Mouse (Mus musculus) c-Kit-positive CD71-positive TER-119-negative erythroid progenitor cells, embryonic 14.5 days (primary cell): Measurements from ENCODE around the gene Tdp1.

Experiments
- DNase-seq: peaks from one replicate; pipeline ENCODE4 v3.0.0-alpha.2; 2013; ENCODE audit warnings: low read depth

Gene Tdp1

DNA sequence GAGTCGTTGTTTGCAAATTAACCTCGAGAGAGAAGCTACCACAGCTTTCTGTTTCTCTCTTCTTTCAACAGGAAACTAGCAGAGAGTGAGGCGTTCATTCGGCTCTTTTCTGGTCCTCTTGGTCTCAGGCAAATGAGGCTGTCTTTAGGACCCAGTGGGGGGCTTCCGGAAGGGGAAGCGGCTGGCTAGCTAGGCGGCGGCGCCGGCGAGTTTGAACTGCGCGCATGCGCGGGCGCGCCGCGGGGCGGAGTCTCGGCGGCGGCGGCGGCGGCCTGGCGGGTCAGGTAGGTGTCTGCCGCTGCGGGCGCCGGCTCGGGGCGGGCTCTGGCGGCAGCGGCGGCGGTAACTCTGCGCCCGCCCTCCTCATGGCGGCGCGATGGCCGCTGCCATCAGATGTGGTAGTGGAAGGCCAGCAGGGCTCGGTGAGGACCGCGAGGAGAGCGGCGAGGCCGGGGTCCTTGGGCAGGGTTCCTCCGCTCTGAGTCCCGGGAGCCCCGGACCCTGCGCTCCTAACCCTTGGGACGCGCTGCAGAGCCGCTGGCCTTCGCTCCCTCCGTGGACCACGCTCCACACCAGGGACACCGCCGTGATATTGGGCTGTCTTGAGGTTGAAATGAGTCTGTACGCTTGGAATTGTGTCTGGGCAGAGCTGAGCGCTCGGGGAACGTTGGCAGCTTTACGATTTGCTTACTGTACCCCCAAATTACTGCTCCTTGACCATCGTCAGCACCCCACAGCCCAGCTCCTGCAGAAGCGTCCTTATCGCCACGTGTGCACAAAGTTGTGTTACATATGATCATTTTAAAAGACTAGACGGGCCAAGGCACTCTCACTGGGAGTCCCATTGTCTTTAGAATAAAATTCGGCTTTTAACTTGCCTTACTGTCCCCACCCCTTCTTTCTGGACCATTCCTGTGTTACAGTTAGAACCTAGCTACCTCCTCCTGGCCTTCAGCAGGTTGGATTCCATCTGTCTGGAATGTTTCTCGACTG is at the start of gene Tdp1, which contains the start of gene Efcab11:
Gene Tdp1 (plus strand): TSS at position 249 of the 993 bp plus-strand sequence.
Gene Efcab11 (minus strand): TSS at position 171 of the 993 bp plus-strand sequence.
- DNase-seq = peak; percentile 72

DNA sequence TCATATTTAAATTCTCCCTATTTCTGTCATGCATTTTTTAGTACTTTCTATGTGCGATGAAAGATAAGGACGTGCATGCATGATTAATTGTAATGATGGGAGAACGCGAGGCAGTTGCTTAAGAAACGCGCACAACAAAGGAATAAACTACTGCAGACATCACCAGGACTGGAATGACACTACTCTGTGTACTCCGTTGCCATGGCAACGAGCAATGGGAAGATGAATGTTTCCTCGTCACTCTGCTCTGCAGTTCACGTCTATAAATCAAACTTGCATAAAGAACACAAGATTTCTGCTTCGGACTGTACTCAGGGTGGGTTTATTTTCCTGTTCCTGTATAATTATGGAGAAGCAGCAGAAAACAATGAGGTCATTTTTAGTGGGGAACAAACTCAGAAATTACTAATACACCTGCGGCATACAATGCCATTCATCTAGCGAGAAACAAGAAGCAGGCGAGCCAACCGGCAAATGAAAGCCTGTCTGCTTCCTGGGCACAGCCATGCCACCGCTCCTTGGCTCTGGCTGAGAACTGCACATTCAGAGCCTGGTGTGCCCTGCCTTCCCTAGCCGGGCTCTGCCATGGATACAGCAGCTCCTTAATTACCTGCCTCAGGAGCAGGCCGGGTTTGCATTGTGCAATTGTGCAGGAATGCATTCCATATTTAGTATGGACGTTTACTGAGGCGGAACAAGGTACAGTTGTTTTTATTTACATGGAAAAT is 47.7 kb upstream of the Tdp1 start:
- DNase-seq = no peak

DNA sequence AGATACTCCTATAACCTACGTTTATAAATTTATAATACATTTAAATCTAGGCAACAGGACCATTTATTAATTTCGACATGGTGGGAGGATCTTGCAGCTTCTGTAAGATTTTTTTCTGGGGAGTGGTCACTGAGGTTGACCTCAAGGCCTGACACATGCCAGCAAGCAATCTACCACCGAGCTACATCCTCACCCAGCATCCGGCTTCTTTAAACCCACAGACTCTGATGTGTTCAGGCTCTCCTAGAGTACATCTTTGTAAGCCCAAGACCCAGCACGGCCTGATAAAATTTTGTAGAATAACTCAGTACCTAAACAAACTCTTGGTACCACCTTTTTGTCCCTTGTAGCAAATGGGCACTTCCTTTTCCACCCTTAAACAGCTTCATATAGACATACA is 46.8 kb upstream of the Tdp1 start:
- DNase-seq = no peak

DNA sequence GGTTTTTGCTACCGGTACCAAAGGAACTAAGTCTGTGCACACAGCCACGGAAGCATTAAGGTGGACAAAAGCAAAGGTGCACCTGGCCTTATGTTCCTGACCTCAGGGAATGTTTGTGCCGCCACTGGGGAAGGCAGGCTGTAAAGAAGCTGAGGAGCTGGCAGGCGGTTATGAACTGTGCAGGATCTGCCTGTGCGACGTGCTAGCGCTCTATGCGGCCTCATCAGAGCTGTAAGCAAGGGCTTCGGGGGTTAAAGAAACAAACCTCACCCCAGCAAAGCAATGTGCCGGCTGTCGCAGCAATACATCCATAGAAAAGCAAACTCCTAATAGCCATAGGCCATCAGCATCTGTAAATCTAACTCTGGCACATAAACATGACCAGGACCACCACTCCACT is 46.2 kb upstream of the Tdp1 start:
- no peak for DNase-seq

DNA sequence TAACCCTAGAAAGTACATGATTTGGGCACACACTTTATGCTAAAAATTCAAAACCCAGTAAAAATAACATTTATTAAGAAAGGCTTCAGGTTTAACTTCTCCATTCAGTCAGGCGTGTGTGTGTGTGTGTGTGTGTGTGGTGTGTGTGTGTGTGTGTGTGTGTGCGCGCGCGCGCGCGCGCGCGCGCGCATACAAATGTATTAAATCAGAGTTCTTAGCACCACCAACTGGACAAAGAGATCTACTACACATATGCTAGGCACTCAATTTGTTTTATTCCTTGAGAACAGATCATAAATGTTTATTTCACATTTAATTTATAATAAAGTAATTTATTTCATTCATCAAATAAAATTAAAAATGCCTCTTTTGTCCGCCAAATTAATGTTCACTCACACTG is 45.6 kb upstream of the Tdp1 start:
- DNase-seq = no peak

DNA sequence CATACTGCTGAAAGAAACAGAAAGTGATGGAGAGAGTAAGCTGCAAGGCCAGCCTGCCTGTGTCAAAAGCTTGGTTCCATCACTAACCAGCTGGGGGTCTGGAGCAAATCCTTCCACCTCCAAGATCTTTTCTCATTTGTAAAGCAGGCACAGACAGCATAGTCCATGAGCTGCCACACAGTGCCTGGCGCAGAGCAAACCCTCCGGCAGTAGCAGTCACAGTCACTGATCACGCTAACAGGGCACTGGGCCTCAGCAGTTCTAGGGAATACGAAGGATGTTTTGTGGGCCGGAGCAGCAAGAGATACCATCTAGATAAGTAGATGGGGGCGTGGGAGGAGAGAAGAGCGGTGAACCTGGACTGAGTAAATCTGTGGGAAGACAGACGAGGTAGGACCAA is 39.4 kb upstream of the Tdp1 start:
- no peak for DNase-seq

DNA sequence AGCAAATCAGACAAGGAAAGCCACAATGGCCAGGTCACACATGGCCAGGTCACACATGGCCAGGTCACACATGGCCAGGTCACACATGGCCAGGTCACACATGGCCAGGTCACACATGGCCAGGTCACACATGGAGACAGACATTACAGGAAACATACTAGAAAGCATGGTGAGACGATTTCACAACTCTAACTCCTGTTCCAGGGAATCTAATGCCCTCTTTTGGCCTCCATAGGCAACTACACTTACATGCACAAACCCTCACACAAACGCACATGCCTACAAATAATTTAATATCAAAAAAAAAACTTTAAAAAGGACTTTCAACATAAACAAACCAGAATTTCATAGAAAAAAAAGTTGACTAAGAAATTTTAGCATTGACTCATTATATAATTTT is 34.3 kb upstream of the Tdp1 start:
- no peak for DNase-seq

DNA sequence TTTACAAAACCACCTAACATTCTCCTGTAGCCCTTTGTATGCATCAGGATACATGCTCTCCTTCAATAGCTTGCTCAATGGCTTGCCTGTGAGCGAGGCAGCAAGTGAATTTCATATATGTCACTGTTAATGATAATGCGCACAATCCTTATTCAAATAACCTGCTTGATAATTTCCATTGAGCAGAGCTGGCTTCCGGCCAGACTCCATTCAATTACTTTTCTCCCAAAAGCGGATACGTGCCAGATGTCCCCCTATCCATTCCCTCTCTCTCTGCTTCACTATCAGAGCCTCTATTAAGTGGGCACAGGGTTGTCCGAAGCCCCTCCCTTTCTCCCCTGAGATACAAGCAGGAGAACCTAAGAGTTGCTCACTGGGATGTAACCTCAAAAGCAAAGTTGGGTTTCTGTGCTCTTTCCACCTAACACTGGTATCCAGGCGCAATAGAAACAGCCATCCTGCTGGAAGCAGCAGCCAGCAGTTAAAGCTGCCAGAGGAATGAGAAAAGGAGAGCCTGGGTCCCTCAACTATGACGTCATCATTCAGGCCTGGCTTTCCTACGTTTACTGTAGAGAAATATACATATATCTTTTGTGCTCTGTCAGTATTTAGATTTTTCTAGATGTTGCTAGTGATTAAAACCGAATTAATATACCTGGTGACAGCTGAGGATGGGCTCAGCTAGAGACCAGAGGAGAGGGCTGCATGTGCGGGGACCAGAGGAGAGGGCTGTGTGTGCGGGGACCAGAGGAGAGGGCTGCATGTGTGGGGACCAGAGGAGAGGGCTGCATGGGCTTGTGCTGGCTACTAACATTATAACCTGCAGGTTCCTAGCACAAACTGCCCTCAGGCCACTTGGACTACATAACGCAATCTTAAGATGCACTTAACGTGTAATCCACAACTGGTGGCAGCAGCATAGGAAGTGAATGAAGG is 30.7 kb upstream of the Tdp1 start:
- DNase-seq = no peak

DNA sequence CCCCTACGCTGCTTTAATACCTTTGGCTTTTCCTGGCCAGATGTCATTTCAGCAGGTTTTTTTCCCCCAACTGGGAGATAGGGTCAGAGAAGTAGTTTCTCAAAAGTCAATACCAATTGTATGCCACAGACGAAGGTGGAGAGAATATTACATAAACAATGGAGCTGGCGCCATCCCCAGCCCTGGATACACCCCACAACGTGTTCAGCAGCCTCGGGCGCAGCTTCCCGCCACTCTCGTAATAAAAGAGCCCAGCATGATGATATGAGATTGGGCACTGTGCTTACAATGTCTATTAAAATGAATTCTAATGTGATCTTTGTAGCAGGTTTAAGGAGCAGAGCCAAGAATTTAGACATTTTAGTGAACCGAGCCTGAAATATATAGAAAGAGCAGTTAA is 28.3 kb upstream of the Tdp1 start:
- DNase-seq = no peak

DNA sequence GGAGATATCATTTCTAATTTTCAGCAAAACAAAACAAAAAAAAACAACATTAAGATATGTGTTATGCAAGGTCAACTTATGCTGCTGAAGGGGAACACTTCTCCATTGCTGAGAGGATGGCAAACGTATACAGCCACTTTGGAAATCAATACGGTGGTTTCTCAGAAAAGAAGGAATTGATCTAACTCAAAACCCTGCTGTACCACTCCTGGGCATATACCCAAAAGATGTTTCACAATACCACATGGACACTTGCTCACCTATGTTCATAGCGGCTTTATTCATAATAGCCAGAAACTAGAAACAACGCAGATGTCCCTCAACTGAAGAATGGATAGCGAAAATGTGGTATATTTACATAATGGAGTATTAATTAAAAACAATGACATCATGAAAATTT is 25.7 kb upstream of the Tdp1 start:
- DNase-seq = no peak

DNA sequence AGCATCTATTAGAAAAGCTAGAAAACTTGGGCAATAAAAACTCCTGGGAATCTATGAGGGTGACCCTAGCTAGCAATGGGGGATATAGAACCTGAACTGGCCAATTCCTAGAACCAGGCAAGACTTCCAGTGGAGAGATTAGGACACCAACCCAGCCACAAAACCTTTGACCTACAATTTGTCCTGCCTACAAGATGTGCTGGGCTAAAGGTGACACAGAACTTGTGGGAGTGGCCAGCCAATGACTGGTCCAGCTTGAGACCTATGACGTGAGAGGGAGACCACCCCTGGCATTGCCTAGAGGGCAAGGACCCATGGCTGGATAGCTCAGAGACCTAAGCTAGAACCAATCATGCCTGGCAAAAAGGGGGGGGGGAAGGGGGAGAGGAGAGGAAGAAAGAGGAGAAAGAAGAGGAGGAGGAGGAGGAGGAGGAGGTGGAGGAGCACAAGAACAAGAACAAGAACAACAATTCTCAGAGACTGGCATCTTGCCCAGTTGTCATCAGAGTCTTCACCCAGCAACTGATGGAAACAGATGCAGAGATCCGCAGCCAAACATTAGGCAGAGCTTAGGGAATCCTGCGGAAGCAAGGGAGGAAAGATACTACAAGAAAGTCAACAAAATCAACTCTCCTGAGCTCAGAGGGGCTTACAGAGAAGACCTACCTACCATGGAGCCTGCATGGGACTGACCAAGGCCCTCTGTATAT is 24.8 kb upstream of the Tdp1 start:
- DNase-seq = no peak

DNA sequence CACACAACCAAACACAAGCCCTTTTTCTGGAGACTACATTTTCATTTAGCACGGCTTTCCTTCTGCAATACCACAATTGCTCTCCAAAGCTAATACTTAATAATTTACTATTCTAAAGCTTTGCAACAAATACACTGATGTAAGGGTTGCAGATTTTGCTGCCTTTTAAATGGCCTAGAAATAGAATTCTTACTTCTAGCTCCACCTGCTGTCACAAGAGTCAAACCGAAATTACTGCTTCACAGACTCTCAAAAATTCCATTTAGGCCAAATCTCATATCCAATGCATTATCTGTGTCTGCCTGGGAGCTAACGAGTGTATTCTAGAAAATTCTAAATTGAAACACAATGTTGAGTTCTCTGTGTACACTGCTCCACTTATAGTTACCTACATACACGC is 23.3 kb upstream of the Tdp1 start:
- DNase-seq = no peak

DNA sequence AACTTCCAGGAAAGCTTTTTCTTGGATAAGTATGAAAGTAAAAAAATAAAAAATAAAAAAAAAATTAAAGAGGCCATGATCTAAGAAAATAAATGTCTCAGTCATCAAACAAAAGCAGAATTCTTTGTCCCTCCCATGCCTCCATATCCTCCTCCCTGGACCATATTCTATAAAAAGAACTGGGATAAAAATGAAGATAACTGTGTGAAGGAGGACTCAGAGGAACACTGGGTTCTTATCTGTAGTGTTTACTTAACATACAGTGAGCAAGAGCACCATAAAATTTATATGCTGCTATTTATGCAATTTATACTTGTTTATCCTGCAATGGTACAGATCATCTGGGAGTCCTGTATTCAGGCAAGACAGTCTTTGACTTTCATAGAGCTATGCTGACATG is 19.7 kb upstream of the Tdp1 start:
- DNase-seq = no peak

DNA sequence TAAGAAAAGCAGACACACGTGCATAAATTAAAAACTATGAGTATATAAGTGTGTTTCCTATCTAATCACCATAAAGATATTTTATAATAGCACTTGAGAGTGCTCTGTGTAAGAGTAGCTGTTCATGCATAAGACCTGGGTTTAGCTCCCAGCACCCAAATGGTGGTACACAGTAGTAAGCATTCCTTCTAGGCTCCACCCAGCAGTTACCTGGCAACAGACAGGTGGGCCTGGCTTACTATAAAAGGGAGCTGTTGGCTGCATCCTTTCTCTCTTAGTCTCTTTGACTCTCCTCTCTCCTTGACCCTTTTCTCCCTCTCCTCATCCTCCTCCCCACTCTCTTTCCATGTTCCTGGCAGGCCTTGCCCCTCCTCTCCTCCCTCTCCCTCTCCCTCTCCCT is 15.5 kb upstream of the Tdp1 start:
- no peak for DNase-seq

DNA sequence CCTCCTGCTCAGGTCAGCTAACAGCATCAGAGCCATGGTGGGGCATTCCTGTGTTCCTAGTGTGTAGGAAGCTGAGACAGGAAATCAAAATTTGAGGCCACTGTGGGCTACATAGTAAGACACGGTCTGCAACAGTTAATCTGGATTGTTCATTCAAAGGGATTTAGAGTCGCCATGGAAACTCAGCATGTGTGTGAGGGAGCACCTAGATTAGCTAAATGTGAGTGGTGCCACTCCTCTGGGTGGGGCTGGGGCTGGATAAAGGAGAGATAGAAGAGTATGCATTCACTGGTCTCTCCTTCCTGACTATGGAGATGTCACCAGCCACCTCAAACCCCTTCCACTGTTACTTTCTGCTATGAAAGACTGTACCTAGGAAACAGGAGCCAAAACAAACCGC is 10.9 kb upstream of the Tdp1 start:
- DNase-seq = peak; percentile 36

DNA sequence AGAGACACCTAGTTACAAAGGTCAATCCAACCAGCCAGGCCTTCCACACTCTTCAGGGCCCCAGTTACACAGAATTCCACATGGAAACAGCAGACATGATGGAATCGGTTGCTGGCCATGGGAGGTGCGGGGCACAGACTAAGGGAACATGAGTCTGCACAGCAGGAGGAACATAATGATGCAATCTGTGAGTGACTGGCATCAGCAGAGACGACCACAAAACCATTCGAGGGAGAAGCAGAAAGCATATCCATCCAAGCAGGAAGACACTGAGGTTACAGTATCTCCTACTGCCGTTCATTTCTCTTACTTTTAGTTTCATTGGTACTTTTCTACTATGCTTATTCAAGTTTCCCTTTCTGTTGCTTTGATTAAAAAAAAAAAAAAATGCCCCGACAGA is 9.7 kb upstream of the Tdp1 start:
- DNase-seq = no peak

DNA sequence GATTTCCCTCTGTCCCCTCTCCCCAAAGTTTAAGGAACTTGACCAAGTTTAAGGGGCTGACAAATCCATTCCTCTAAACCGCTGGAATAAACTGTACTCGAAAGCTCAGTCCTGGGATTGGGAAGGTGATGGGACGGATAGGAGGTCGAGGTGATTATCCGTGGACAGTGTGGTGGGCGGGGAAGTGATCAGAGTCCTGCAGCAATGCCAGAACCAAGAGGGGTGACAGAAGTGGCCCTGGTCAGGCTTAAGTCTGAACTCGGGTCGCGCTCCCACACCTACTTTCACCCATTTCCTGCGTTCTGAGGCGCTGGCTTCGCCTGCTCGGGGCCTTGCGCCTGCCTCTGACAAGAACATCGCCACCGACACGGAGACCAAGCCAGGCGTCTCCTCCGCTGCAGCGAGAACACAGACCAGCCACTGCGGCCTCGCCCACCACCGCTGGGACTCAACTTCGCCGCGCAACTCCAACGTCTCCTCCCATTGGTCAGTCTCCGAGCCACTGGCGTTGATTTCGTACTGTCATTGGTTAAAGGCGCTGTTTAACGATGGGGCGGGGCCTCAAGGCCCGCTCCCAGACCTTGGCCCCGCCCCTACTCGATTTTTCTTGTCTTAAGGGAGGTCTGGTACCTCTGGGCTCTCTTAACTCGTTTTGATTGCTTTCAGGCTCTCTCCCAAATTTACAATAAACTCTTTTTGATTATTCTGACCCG is 1.2 kb upstream of the Tdp1 start:
- peak; percentile 97 for DNase-seq

DNA sequence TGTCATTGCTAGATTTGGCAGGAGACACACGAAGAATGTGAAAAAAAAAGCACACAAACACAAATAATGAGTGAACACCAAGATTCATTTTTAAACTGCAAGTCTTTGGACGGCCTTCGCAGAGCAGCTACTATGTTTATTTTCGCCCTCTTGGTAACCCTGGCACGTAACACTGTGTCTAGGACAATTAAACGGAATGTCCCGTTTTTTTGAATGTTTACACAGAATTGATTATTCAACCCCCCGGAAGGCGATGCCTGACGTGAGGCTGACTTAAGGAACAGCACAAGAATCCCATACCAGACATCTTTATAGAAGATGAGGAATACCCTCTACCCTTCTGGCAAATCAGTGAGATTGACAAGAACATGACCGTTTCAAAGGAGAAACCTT is 608 bp upstream of the Tdp1 start:
- DNase-seq = no peak

DNA sequence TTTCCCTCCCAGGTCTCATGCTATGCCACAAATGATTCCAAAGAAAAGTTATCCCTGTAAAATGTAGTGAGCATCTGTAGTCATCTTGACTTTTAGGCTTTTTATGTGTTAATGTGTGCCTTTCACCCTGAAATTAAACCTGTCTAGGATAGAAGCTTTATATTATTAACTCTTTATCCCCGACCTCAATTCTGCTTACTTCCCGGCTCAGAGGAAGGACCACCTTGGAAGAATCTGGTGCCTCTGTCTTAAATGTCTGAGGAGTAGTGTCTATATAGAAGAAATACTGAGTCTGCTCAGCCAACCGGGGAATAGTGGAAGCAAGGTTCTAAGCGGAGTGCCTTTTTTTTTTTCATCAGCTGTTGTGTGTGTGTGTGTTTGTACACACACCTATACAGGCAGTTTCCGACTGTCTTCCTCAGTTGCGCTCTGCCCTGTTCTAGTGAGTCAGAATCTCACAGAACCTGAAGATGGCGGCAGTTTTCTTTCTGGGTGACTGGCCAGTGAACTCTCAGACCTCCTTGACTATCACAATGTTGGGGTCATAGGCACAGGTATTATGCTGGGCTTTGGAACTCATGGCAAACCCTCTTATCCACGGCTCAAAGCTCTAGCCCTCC is 1.1 kb downstream of the Tdp1 start:
- no peak for DNase-seq

DNA sequence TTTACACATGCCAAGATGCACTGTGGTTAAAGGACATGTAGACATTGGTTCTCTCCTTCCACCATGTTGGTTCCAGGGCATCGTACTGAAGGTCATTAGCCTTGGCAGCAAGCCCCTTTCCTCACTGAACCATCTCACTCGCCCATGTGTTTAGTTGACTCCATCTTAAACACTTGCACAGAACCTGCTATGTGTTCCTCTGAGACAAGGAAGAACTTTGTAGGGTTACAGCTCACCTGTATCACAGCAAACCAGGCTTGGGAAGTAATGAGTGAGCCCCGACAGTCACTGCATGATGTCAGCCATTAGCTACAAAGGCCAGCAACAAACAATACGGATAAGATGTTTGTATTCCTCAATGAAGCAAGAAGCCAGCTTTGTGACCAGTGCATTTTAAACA is 13.5 kb downstream of the Tdp1 start:
- DNase-seq = no peak
